Mouse (Mus musculus) lung, embryonic 15.5 days (tissue): ENCODE results near the gene Hmgxb4. TPM values are rescaled to one million over a fixed set of nuclear protein-coding genes. Genes with fewer than 3 reads are reported as not detected.

Source experiments
- polyA plus RNA-seq: library from polyadenylated mRNA; unstranded; fragments of >200 nt; fragmentation: Nextera tagmentation; extraction: Ambion mirVana; gene quantifications from 2 replicates; pipeline ENCODE4 v1.2.1, GENCODE M21; 2015

Gene Hmgxb4
- polyA plus RNA-seq, 1 experiment from 2014 or later, result 39.0 TPM

Other genes starting within 250 kb of the Hmgxb4 start
- not detected in 2 replicates for gene Isx, start 120.2 kb upstream of the Hmgxb4 start, polyA plus RNA-seq
- gene Tom1, start 40.3 kb downstream of the Hmgxb4 start, polyA plus RNA-seq, result 20.6 and 21.1 TPM in 2 replicates
- gene Hmox1, start 100.3 kb downstream of the Hmgxb4 start, polyA plus RNA-seq, result 38.2 and 39.0 TPM in 2 replicates
- gene Mcm5, start 116.2 kb downstream of the Hmgxb4 start, polyA plus RNA-seq, result 206 and 212 TPM in 2 replicates
- gene Rasd2, start 220.6 kb downstream of the Hmgxb4 start, polyA plus RNA-seq, result 1.5 and 1.6 TPM in 2 replicates